Mouse (Mus musculus) stomach, postnatal 0 days (tissue): ENCODE results near the gene Alg12.

ENCODE experiments used
- CTCF ChIP-seq: IDR thresholded peaks from 2 replicates; pipeline ENCODE4 v1.5.1; 2016; ENCODE audit warnings: antibody characterized with exemption, low read depth, mild to moderate bottlenecking, moderate library complexity
- EP300 ChIP-seq: optimal IDR thresholded peaks from 2 replicates; pipeline ENCODE3; 2016; ENCODE audit warnings: antibody characterized with exemption

GRCm38 (mm10) chr15:88819906-88820303 is 787 bp upstream of the Alg12 start:
- TF ChIP-seq CTCF, result no peak
- no peak for TF ChIP-seq EP300
